Mouse (Mus musculus) skeletal muscle tissue, postnatal 0 days (tissue): ENCODE measurements around the gene Efnb1. TPM values are rescaled to one million over a fixed set of nuclear protein-coding genes. Genes with fewer than 3 reads are reported as not detected.

Experiments
- polyA plus RNA-seq: library from polyadenylated mRNA; unstranded; fragments of >200 nt; fragmentation: Nextera tagmentation; extraction: Ambion mirVana; gene quantifications from 2 replicates; pipeline ENCODE4 v1.2.1, GENCODE M21; 2015

Efnb1 gene
- 14.4 and 18.7 TPM in 2 replicates for polyA plus RNA-seq

GRCm38 (mm10) chrX:99135523-99136258, at the start of gene Efnb1:
Gene Efnb1, plus strand, starts transcription at chrX:99136130.

Other genes starting within 250 kb of the Efnb1 start
- gene Ophn1, start 245.1 kb upstream of the Efnb1 start, polyA plus RNA-seq, result 10.4 and 14.7 TPM in 2 replicates
- 15.3 and 17.2 TPM in 2 replicates for gene Yipf6, start 199.8 kb upstream of the Efnb1 start, polyA plus RNA-seq
- 18.8 and 19.4 TPM in 2 replicates for gene Stard8, start 132.9 kb upstream of the Efnb1 start, polyA plus RNA-seq